Mouse (Mus musculus): ENCODE results near the gene Bcl11b.

Bcl11b gene

DNA sequence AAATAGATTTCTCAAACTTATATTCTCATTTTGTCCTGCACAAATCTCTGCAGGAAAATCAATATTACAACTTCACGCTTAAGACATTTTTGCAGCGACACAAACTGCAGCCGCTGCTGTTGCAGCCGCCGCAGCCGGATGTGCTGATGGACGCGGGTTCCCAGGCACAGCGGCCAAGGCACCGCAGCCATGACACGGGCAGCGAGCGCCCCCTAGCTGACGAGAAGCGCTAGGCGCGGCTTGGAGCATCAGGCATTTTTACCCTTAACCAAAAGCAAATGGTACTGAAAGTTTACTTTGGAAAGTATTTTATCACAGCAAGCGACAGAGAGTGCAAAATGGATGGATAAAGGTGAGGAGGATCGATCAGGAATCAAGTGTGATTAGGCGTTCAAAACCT, 4.7 kb downstream of the Bcl11b start:
- peak; percentile 45 for DNase-seq (ENCODE audit: low spot score)

GRCm38 (mm10) chr12:107997901-107998300, 5.5 kb downstream of the Bcl11b start:
- DNase-seq (ENCODE audit: low spot score) = no peak

DNA sequence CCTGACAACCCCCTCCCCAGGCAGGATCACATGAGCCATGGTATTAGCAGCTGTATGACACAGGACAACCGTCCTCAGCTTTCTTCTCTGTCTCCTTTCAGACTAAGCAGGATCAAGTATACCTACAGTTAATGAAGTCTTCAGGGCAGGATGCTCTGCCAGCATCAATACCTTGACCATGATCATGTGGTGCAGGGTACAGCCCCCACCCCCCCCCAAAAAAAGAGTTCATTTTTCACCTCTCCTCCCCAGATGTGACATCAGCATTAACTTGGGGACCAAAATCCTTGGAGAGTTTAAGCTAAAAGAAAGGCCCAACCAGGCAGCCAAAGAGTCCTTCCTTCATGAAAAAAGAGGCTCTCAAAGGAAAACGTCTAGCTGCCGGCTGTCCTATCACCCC, 6.2 kb downstream of the Bcl11b start:
- DNase-seq (ENCODE audit: low spot score) = no peak

GRCm38 (mm10) chr12:107996773-107997172, 6.6 kb downstream of the Bcl11b start:
- no peak for DNase-seq (ENCODE audit: low spot score)

GRCm38 (mm10) chr12:107996216-107996615, 7.2 kb downstream of the Bcl11b start:
- no peak for DNase-seq (ENCODE audit: low spot score)

GRCm38 (mm10) chr12:107994421-107994820, 9.0 kb downstream of the Bcl11b start:
- no peak for DNase-seq (ENCODE audit: low spot score)

DNA sequence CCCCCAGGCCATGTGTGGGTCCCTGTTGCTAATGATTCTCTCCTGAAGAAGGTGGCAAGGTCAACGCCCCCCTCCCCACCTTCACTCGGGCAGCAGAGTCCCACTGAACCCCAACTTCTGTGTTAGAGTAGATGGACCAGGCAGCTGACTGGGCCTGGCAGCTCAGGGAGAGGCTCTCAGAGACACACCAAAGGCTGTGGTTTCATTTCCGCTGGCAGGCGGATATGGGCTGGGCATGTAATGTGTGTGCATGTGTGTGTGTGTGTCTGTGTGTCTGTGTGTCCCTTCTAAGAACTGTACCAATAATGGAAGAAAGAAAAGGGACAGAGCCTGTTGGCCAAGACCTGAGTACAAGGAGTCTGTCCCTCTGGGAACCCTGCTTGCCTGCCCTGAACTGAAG, 10.4 kb downstream of the Bcl11b start:
- no peak for DNase-seq (ENCODE audit: low spot score)

- no peak for DNase-seq (ENCODE audit: low spot score)
Measured at GRCm38 (mm10) chr12:107991191-107991590, 12.2 kb downstream of the Bcl11b start.

DNA sequence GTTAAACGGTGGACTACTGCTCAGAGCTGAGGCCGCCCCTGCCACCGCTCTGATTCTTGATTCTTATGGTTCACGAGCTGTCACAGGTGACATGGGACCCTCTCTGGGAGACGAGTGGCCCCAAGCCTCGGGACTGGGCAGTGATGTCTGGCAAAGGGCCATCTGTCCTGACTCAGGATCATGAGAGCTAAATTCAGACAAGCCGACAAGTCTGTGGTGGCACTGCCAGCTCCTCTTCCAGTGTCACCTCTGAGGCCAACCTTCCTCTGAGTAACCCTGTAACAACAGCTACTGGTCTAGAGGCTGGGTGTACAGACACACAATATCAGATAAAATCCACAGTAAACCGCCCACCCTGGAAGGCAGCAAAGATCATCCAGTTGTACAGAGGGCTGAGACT, 20.2 kb downstream of the Bcl11b start:
- DNase-seq (ENCODE audit: low spot score) = no peak

GRCm38 (mm10) chr12:107982306-107982705, 21.1 kb downstream of the Bcl11b start:
- DNase-seq (ENCODE audit: low spot score) = no peak

GRCm38 (mm10) chr12:107981231-107981630, 22.2 kb downstream of the Bcl11b start:
- DNase-seq (ENCODE audit: low spot score) = no peak

DNA sequence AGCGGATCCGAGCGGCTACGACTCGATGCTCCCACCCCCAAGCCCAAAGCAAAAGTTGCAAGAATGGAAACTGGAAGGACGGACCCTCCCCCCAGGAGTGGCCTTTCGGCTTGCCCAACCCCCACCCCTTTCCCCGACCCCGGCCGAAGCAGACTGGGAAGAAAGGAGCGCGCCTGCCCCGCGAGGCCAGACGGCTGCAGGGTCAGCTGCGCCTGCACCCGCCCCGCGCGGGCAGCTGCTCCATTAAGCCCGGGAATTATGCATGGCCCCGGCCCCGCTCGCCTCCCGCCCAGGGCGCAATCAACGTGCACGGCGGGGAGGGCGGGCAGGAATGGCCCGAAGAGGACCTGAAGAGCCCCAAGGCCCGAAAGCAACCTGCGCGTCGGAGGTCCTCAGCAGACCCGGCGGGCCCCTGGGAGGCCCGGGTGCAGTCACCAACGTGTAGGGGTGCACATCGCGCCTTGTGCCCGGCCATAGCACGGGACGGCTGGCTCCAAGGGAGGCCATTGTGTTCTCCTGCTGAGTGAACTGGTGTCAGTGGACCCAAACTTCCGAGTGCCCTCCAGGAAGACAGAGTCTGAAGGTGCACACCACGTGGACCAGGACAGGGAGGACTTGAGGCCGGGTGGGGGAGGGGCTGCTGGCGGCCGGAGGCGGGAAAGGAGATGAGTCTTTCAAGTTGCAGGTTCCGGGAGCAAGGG, 23.0 kb downstream of the Bcl11b start:
- DNase-seq (ENCODE audit: low spot score) = no peak

DNA sequence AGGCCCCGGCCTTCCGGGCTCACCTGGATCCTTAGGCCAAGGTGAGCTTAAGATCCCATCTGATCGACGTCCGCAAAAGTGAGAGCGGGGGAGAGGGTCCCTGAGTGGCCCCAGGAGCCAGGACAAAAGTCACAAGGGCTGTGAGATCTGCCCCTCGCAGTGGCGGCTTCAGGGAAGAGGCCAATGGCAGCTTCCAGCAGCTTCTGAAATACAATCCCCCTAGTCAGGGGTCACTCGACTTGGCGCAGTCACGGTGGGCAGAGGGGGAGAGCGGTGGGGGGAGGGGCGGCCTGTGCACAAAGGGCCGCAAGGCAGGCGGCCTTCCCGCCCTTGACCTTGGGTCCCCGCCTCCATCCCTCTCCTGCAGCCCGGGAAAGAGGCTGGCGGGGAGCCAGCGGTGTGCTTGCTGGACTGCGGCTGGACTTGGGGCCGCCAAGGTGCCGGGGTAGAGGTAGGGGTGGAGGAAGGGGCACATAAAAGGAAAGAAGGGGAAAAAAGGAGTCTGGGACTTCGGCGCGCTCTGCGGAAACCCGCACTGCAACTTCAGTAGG, 23.6 kb downstream of the Bcl11b start:
- DNase-seq (ENCODE audit: low spot score) = no peak

- DNase-seq (ENCODE audit: low spot score) = no peak
Measured at GRCm38 (mm10) chr12:107978736-107979255, 24.6 kb downstream of the Bcl11b start.

DNA sequence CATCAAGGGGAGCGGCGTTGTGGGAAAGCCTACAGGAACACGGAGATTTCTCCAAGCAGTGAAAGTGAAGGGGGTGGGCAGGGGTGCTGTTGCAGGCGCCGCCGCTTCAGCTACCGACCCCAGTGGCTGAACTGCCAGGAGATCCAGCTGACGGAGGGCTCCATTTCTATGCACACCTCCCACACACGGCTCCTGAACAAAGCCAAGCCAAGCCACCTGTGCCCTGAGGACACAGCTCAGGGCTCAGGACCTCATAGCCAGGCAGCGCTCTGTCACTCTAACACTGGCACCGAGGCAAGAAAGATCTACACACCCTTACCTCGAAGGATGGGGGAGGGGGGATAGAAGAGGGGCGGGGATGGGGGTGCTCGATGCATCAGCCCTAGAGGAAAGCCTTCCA, 25.3 kb downstream of the Bcl11b start:
- no peak for DNase-seq (ENCODE audit: low spot score)

- no peak for DNase-seq (ENCODE audit: low spot score)
Measured at GRCm38 (mm10) chr12:107977534-107977933, 25.9 kb downstream of the Bcl11b start.

DNA sequence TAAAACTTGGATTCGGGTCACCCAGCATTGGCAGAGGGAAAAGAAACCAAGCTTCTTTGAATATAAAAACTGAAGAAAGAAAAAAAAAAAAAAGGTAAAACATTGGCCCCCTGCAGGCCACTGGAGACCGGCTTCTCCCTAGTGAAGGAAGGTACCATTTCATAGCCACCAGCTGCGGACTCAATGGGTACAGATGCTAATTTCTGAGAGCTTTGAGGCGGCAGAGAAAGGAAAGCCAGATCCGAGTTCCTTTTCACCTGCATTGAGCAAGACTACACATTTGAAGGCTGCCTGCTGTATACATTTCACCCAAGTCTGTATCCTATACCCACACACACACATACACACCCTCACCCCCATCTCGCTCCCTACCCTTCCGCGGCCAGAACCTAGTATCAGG, 26.3 kb downstream of the Bcl11b start:
- DNase-seq (ENCODE audit: low spot score) = no peak

GRCm38 (mm10) chr12:107976571-107977001, 26.8 kb downstream of the Bcl11b start:
- no peak for DNase-seq (ENCODE audit: low spot score)

DNA sequence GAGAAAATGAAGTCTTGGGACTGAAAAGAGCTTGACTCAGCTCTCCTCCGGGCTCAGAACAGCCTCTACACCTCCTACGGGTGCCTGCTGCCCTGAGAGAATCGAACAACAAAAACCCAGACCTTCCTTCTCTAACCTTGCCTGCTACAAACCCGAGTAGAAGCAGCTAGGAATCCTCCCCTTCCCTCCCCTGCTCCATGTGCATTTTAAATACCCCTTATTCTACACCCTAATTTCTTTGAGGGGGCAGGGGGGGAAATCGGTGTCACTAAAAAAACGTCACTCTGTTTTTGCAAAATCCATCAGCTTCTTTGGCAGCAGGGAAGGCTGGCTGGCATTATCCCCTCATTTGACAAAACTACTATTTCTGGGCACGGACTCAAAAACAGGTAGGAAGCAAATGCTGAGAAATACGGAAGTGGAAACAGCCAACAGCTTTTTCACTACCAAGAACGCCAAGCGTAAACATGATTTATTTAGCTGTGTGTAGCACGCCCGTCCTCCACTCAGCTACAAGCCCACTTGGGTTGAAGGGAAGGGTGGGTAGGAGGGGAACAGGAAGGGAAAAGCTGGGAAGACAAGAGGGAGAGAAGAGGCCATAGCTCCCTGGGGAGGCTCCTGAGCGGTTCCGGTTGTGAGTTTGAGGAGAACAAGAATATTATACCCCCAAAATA, 27.4 kb downstream of the Bcl11b start:
- DNase-seq (ENCODE audit: low spot score) = no peak

GRCm38 (mm10) chr12:107975479-107975896, 27.9 kb downstream of the Bcl11b start:
- DNase-seq (ENCODE audit: low spot score) = no peak

DNA sequence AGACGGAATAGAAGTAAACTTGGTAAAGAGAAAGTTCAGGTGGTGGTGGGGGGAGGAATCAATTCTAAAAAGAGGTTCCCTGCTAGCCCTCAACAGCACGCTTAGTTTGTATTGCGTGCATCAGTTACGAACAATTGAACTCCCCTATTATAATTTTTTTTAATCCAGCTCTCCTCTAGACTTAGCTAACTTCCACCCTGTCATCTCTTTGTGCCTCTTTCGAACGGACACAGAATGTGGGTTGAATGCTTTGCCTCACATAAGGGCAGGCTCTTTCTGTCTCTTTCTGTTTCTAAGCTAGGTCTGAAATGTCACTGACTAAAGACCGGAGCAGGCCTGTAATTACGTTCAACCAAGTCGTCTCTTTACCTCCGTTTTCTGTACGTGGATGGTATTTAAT, 28.9 kb downstream of the Bcl11b start:
- no peak for DNase-seq (ENCODE audit: low spot score)

DNA sequence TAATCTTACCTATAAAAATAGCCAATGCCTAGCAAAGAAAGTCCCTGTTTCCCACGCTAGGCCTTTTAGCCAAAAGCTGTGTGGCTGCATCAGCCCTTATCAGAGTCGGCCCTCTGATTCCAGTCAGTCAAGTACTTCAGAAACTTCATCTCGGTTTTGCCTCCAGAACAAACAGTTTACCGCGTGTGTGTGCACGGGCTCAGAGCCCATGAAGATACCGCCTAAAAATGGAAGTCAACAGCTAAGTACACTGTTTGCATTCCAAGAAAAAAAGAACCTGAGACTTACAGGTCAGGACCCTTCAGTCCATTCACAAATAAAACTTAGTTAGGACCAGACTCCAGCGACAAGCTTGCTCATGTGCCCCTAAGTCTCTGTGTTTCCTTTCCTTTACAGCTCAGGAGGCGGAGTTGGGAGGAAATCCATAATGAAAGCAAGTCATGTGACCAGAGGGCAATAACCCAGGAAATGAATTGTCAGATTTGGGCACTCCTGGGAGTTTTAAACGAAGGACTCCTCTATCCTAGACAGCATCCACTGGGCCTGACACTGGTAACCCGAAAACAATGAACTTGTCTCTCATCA, 29.8 kb downstream of the Bcl11b start:
- DNase-seq (ENCODE audit: low spot score) = no peak

All from urinary bladder, postnatal 10 days (tissue).